Mouse (Mus musculus): ENCODE results near the gene Cds2.
"Not testable (repeated sequence)": the region's sequence is repeated elsewhere in the genome, so short reads cannot be mapped to it uniquely, and the experiment has no call there.

Cds2 gene

GRCm38 (mm10) chr2:132262879-132263398, at the start of gene Cds2:
TSS of gene Cds2 (plus strand) at chr2:132263148.
- DNase-seq: peak; percentile 99

- DNase-seq: no peak
Measured at GRCm38 (mm10) chr2:132221611-132222073, 41.3 kb upstream of the Cds2 start.

GRCm38 (mm10) chr2:132224359-132224758, 38.6 kb upstream of the Cds2 start:
- no peak for DNase-seq

DNA sequence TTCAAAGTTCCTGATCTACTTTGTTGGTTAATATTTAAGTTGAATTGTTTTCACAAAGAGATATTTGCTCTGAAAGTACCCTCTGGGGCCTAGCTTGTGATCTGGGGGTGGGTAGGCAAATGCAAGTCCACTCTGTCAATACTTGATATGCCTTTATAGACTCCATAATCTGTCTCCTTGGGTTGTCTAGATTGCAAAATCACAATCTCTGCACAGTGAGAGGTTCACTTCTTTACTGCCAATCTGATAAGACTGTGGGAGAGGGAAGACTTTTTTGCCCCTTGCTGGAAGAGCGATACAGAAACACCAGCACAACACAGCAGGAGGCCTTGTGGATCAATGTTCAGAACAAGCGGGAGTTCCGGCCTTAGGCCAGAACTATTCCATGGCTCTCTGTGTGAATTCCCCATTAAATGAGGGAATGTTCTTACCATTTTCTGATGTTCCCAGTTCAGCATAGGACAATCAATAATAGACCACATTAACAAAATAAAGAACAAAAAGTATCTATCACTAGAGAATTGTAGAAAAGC, 30.5 kb upstream of the Cds2 start:
- DNase-seq: no peak

GRCm38 (mm10) chr2:132233985-132234765, 28.8 kb upstream of the Cds2 start:
- DNase-seq: no peak

DNA sequence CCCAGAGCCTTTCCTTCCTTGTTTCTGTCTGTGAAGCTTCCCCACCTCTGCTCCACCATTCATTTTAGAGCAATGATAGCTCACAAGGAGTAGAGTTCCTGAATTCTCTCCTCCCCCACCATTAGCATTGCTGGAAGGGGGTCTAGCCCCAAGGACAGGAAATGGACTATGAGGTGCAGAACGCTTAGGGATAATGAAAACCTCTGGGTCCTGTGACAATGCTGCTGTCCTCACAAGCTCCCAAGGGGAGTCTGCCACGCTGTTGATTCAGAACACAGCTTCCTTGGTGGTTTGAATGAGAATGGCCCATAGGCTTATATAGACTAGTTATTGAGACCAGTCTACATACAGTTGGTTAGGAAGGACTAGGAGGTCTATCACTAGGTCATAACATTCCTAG, 27.7 kb upstream of the Cds2 start:
- DNase-seq: no peak

- no peak for DNase-seq
Measured at GRCm38 (mm10) chr2:132235975-132236374, 27.0 kb upstream of the Cds2 start.

DNA sequence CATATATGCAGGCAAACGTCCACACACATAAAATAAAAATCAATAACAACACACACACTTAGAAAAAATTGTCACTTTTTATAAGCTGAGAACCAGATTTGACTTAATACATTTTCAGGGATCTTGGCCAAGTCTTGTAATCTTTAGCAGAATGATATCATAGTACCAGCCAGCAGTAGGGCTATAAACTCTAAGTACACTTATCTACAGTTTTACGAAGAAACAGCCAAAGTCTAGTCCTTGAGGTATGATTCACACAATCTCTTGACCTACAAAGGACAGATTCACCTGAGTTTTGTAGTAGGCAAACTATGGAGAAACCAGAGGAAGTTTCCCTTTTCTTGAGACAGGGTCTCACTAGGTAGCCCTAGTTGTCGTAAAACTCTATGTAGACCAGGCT, 23.5 kb upstream of the Cds2 start:
- not testable (repeated sequence) for DNase-seq

DNA sequence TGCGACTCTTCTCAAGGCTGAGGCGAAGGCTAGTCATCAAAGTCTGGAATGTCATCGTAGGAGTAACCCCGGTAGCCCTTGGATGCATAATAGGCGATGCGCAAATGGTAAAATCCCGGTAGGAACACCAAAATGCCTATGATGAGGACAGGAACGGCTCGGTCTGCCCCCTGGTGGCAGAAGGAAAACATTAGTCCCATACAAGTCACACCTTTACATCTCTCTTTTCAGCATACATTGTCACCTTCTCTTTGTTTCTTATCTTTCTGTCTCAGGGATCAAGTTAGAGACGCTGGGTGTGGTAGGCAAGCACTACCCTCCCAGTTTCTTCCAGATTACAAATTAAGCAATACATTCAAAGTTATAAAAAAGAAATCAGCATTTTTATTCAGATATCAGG, 22.5 kb upstream of the Cds2 start:
- peak; percentile 59 to 60 for DNase-seq

- DNase-seq: no peak
Measured at GRCm38 (mm10) chr2:132243370-132243769, 19.6 kb upstream of the Cds2 start.

DNA sequence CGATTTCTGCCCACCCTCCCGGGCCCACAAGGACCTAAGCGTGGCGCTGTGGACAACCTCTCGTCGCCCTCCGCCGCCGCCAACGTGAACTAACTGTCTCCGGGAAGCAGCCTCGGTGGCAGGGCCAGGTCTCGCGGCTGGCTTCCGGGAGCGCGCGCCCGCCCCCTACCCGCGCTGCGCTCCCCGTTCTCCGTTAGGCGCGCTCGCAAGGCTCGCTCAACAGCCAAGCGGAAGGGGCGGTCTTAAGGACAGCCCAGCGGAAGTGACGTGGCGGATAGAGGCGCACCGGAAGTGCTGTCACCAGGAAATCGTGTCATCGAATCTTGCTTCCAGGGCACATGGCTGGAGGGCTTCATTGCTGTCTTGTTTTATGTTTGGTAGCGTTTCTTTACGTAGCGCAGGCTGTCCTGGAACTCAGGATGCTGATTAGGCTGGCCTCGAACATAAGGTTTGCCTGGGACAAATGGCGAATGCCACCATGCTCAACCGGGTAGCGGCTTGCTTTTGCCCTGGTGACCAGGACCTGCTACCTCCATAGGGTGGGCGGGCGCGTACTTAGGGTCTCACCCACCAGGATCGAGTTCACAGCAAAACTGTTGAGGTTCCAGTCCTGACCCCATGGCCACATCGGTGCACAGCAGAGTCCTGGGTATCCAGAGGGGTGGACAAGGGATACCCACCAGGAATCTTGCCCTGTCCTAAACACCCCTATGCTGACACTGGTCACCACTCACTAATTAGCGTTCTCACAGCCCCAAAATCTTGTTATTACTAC, 15.2 kb upstream of the Cds2 start, which contains the start of gene Tmem230:
Tmem230 (minus strand) TSS at position 269 of the 775 bp plus-strand sequence.
- peak; percentile 96 for DNase-seq

DNA sequence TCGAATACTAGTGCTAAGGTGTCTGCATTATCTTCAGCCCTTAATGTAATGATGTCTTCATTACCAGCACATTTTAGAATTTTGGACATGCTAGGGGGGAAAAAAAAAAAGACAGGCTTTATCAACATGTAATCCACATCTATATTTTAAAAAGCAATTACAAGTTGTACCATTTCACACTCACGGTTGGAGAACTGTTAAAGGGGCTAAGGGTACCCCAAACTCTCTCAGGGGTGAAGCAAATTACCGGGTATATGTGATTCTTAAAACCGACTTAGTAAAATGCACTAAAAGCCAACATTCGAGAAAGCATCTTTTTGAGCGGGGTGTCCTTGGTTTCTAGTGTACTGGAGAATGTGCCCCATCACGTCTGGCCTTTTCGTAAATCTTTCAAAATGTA, 11.0 kb upstream of the Cds2 start:
- no peak for DNase-seq

DNA sequence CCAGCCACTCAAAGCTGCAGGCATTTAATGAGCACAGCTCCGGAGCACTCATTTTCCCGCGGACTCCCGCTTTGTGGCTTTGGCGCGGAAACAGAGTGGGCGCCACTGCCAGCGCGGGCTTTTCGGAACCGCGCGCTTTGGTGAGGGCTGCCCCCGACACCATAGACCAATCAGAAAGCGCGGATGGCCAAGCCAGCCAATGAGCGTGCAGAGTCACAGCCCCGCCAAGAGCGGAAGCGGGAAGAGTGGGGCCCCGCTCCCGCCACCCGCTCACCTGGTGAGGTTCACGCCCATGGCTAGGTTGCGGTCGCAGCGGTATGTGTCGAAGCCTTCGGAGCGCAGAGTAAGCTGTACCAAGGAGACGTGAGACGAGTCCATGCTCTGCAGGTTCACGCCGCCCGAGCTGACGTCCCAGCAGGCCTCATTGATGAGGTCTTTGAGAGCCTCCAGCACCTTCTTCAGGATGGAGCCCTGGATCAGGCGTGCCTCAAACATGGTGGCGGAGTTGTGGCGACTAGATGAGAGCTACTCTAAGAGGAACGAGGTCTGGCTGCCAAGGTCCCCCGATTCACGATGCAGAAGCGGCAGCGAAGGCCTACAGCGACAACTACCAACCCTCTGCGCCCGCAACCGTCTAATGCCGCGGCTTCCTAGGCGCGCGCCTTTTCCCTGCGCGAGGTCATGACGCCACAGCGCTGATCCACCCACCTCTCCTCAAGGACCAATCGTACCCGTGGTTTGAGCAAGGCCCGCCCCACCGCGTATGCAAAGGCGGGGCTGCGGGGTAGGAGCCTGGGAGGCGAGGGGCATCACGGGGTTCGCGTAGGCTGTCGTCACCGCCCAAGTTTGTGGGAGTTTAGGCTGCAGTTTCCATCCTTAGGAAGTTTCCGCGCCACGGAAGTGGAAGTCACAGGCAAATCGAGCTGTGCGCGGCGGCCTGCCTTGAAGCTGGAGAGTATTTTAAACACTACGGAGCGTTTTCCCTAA, 10.1 kb upstream of the Cds2 start, which contains the start of gene Pcna:
Pcna (minus strand) TSS at position 773 of the 987 bp plus-strand sequence.
- DNase-seq: peak; percentile 97 to 98

GRCm38 (mm10) chr2:132253603-132254002, 9.3 kb upstream of the Cds2 start:
- DNase-seq: no peak

DNA sequence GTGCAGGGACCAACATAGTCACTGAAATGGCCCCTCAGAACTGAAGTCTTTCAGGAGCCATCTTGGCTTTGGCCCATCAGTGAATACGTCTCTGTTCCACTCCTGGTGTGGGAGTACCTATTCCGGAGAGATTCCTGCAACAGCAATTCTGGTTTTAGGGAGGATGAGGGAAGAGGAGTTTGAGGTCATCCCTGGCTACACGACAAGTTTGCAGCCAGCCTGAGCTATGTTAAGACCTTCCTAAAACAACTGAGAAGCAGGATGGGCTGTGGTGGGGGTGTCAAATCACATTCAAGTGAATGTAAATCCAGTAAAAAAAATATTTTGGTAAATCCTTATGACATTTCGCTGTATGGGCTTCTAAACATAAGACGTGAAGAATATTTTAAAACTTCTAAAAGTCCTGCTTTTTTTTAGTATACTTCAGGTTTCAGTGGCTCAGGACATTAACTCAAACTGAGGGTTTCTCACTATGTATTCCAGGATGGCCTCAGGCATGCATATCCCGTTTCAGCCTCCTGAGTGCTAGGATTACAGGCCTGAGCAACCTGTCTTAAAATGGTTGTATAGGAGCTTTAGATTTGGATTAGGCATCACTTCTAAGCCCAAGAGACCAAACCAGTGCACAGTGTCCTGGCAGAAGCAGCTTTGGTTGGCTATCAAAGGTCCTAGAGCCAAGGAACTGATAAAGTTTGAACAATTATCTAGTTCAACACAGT, 5.4 kb upstream of the Cds2 start:
- DNase-seq: no peak

- DNase-seq: no peak
Measured at GRCm38 (mm10) chr2:132260601-132261000, 2.3 kb upstream of the Cds2 start.

DNA sequence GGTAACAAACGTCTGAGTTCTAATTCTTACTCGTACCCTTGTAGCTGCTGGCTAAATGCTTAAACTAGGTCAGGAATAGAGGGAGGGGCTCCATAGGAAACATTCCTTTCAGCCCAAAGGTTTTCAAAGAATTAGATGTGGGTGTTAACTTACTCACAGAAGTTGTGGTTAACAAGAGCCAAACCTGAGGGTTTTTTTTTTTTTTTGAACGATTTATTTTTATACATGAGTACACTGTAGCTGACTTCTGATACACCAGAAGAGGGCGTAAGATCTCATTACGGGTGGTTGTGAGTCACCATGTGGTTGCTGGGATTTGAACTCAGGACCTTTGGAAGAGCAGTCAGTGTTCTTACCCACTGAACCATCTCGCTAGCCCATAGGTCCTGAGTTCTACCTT, 773 bp upstream of the Cds2 start:
- DNase-seq: no peak

GRCm38 (mm10) chr2:132263421-132264265, 695 bp downstream of the Cds2 start:
- DNase-seq: peak; percentile 75 to 76

DNA sequence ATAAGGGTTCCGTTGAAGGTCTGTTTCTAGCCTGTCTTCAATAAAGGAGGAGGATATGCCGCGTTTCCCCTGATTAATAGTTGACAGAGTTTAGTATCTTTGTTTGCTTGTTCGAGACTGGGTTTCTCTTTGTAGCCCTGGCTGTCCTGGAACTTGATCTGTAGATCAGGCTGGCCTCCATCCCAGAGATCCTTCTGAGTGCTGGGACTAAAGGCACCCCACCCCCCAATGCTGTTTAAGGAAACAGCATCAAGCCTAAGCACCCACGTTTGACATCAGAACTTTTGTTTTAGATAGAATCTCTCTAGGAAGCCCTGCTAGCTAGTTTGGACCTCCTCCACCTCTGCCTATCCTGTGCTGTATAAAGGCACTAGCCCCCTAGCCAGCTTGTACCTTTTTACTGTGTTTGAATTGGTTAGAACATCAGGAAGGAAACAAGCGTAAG, 1.3 kb downstream of the Cds2 start:
- DNase-seq: no peak

GRCm38 (mm10) chr2:132265196-132265595, 2.2 kb downstream of the Cds2 start:
- no peak for DNase-seq

All from B cell, adult 2 months (primary cell).